Mouse (Mus musculus) cortical plate, adult 2 months (tissue): ENCODE data around the gene Pmepa1.

Source experiments
- CTCF ChIP-seq: fragments of 200-500 bp; IDR thresholded peaks from 2 replicates; pipeline ENCODE4 v1.5.1; 2011; ENCODE audit warnings: mild to moderate bottlenecking, control low read depth, low read length; ENCODE audit not compliant: insufficient read depth; ENCODE audit errors: extremely low read depth
- POLR2A ChIP-seq: fragments of 200-500 bp; IDR thresholded peaks from 2 replicates; pipeline ENCODE4 v1.6.1; 2011; ENCODE audit warnings: mild to moderate bottlenecking, low read length, control low read depth; ENCODE audit not compliant: insufficient read depth; ENCODE audit errors: extremely low read depth

GRCm38 (mm10) chr2:173246688-173247087 lies 29.6 kb downstream of the Pmepa1 start:
- TF ChIP-seq POLR2A (no peak), CTCF (no peak)
